Mouse (Mus musculus) MEL (cell line): Measurements from ENCODE around the gene Xrcc6.

ENCODE experiments used
- CTCF ChIP-seq, 3 experiments: IDR thresholded peaks in 2 of 3; conservative IDR thresholded peaks in 1 of 3; 2 replicates each; pipeline ENCODE4 v1.5.1; 2011 to 2012; ENCODE audit warnings: low read length in 3 of 3, low read depth in 2 of 3, mild to moderate bottlenecking in 2 of 3, improper control_type of control experiment in 1 of 3, inconsistent platforms in 1 of 3, mixed read lengths in 1 of 3, moderate library complexity in 1 of 3; ENCODE audit not compliant: control insufficient read depth in 1 of 3, insufficient read depth in 1 of 3, poor library complexity in 1 of 3, severe bottlenecking in 1 of 3
- GATA1 ChIP-seq: IDR thresholded peaks from 2 replicates; pipeline ENCODE4 v1.6.1; 2011; ENCODE audit warnings: low read depth, low read length, improper control_type of control experiment
- TAL1 ChIP-seq: IDR thresholded peaks from 2 replicates; pipeline ENCODE4 v1.6.1; 2012; ENCODE audit warnings: mild to moderate bottlenecking, inconsistent platforms, low read length, moderate library complexity, mixed read lengths

DNA sequence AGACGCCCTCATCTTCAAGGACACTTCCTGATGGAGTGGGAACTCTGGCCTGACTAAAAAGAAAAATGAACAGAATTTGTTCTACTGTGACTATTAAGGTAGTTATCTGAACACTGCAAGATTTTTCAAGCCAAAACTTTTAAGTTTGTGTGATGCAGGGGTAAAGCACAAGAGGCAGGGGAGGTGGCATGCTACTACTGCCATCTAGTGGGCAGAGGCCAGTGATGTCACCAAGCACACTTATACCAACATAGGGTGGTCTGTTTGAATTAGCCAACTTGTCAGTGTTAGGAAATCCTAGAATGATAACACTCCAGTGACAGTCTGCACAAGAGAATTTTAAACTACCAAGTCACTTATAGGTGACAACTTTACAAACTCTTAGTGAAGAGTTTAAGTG, 53.0 kb downstream of the Xrcc6 start:
- no peak for TF ChIP-seq GATA1
- peak; percentile 76 to 93 (median 77) for TF ChIP-seq CTCF (IDR thresholded peaks at IDR 0.05 in 2 of 3, conservative IDR thresholded peaks at IDR 0.05 in 1 of 3; ENCODE audit: control insufficient read depth in 1 of 3, insufficient read depth in 1 of 3, low read depth in 2 of 3, low read length in 3 of 3, poor library complexity in 1 of 3, severe bottlenecking in 1 of 3)
- TF ChIP-seq TAL1 = no peak
